Mouse (Mus musculus): ENCODE data around the gene Aimp2.

Gene Aimp2

DNA sequence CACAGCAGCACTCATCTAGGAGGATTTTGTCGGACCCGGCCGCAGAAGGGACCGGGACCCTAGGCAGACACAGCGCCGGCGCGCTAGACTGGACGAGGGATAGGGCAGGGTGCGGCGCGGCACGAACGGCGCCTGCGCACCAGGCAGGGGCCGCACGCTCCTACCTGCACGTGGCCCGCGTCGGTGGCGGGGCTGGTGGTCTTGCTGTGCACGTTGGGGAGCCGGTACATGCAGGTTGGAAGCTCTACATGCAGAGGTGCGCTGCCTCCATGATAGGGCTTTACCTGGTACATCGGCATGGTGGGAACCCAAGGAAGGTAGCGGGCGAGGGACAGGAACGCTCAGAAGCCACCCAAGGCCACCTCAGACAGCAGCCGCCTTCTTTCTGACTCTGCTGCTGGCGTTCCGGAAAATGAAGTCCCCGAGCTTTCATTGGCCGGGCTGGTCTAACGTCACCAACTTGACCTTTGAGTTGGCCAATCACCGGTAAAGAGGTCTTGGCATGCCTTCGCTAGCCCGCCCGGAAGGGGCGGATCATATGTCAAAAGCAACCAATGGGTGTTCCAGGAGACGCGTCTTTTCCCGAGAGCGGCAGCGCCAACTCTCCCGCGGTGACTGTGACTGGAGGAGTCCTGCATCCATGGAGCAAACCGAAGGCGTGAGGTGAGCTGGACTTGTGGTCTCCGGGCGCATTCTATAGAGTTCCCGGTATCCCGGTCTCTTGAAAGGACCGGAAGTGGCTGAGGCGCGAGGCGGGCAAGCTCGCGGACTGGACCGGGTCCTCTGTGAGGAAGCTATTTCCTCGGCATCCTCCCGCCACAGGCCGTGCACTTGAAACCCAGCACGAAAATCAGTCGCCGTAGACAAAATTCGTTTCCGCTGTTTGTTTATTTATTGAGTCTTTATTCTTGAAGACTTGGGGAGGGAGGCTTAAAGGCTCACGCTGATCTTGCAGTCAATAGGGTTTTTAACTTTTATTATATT is at the start of gene Aimp2, which contains the start of gene Pms2:
Gene Aimp2, minus strand, starts transcription at position 431 of the 984 bp plus-strand sequence.
Gene Pms2, plus strand, starts transcription at position 548 of the 984 bp plus-strand sequence.
- peak; percentile 85 to 86 for DNase-seq

DNA sequence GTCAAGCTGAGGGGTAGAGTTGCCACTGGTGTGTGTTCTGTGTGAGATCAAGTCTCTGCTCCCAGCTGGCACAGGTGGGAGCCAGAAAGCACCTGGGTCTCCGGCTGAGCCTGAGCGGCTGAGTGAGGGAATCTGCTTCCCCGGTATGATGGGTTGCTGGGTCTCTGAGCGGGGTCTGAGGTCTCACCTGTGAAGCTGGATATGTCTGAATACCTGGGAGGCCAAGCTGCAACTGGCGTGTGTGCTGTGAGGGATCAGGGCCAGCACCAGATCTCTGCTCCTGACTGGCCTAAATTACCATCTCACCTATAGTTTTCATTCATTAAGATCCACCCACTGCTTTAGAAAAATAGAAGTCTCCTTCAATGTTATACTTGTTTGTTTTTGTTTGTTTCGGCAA is 47.5 kb upstream of the Aimp2 start:
- no peak for DNase-seq

DNA sequence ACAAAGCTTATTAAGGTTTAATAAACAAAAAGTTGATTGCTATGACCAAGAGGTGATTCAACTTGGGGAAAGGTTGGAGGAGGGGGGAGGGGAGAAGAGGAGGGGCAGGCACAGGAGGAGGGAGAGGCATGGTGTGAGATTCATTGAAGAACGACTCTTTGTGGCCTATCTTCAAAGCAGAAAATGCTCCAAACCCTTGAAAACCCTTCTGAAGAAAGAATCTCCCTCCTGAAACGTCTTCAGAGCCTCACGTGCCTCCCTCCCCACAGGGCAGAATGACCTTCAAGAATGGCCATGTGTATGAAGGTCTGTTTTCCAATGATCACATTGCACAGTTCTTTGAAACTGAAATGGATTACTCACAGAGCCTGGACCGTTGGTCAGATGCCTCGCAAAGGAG is 40.4 kb upstream of the Aimp2 start:
- DNase-seq: no peak

DNA sequence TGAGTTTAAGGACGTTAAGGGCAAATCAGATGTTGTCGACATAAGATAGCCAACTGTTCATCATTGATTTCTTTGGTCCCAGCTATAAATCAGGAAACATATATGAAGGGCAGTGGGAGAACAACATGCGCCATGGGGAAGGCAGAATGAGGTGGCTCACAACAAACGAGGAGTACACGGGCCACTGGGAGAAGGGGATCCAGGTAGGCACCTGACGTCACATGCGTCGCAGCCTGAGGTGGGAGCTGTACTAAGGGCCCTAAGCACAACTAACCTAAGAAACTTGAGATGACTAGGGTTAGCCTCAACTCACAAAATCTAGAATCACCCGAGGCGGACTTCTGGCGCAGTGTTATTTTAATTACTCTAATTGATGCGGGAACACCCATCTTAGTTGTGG is 38.7 kb upstream of the Aimp2 start:
- DNase-seq: no peak

DNA sequence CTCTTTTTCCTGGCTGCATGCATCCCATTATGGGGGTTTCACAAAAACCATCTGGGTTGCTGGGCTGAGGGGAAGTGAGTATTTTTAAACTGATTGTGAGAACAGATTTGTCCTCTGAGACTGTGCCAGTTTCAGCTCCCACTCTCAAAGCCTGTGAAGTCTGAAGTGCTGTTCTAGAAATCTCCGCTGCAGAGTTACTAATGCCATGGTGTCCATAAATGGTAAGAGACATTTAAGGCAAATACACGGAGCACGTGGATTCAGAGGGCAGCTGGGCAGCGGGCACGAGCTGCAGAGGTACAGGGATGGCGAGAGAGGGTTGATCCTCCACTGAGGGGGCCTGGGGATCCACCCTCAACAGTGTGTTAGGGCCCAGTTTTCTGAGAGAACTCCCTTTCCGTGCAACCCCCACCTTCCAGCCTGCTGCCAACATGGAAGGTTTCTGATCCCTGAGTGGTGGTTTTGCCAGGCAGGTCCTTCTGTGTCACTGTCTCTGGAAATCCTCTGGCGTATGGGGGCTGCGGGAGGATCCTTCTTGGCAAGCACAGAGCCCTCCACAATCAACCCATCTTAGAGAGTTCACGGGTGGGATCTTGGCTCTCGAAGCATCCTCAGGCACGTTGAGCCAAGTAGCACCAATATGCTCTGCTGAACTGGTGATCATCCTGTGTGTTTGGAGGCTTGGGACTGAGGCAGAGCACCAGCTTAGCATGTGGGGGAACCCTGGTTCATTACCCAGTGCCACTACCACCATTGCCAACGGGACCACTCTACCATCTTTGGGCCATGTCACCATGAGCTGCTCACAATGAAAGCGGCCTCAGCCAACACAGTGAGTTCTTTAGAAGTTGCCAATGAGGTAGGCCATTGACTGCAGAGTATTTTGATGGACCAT is 33.8 kb upstream of the Aimp2 start:
- DNase-seq: no peak

DNA sequence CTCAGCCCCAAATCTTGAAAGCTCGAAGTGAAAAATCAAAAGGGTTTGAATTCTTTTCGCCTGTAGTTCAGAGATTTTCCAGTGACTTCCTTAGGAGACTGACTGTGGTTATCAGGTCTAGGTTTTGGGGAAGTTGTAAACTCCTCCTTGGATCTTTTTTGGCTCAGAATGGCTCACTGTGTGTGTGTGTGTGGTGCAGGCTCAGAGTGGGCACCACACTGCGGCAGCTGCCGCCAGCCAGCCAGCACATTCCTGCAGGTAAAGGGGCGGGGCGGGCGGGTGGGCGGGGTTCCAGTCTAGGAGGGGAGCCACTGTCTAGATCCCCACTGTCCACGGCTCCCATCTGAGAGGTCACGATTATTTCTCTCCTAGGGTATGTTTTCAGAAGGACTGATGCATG is 31.9 kb upstream of the Aimp2 start:
- no peak for DNase-seq

DNA sequence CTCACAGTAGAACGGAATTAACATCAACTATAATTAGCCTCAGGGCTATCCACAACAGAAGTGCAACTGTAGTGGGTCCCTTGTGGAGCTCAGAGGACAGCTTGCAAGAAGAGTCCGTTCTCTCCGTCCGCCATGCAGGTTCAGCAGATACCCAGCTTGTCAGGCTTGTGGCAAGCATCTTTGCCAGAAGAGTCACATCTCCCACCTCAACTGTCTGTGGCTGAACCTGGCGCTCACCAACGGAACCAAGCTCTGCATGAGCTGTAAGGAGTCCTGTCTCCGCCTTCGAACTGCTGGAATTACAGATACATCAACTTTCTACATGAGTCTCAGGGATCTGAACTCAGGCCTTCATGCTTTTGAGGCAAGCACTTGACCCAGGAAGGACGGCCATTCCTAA is 26.5 kb upstream of the Aimp2 start:
- no peak for DNase-seq

DNA sequence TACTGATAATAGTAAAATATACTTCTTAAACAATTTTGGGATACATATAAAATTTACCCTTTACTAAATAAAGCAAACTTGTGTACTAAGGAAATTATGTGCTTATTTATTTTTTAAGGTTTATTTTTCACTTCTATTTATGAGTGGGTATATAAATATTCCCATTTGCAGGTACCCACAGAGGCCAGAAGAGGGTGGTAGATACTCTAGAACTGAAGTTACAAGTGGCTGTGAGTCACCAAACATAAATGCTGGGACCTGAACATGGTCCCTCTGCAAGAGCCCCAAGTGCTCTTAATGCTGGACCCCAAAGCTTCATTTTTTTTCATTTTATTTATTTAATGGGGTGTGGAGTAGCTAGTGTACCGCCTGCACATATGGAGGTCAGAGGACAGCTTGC is 24.2 kb upstream of the Aimp2 start:
- no peak for DNase-seq

DNA sequence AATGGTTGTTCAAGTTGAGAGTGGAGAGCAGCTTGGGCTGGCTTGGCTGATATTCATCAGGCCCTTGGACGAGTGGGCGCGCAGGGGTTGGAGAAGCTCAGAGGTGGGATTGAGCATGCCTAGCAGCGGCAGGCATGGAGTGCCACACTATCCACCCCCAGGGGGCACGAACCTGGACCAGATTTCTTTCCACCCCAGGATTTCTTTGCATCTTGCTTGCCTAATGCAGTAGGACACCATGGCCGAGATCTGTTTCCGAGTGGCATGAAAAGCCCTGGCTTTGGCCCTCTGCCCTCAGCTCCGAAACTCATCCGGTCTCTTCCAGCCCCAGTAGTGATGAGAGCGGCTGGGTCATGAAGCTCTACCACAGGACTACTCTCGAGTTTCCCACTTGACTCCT is 23.8 kb upstream of the Aimp2 start:
- DNase-seq: no peak

DNA sequence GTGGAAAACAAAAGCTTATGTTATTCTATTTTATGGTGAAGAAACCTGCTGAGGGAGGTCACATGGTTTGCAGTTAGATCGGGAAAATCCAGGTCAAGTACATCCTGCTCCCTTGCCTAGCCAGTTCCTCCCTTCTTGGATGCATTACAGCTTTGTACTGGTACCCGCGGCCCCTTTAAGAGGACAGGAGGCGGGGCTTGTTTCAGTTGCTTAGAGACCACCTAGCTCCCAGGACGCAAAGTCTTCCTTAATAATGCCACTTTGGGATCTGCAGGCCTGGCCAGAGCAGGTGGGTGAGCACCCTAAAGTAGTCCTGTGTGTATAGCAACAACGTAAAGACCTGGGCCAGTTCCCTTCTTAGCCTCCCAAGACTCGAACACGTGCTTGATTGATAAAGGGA is 23.2 kb upstream of the Aimp2 start, which contains the start of gene Rsph10b:
Gene Rsph10b, plus strand, starts transcription at position 205 of the 400 bp plus-strand sequence.
- DNase-seq: no peak

DNA sequence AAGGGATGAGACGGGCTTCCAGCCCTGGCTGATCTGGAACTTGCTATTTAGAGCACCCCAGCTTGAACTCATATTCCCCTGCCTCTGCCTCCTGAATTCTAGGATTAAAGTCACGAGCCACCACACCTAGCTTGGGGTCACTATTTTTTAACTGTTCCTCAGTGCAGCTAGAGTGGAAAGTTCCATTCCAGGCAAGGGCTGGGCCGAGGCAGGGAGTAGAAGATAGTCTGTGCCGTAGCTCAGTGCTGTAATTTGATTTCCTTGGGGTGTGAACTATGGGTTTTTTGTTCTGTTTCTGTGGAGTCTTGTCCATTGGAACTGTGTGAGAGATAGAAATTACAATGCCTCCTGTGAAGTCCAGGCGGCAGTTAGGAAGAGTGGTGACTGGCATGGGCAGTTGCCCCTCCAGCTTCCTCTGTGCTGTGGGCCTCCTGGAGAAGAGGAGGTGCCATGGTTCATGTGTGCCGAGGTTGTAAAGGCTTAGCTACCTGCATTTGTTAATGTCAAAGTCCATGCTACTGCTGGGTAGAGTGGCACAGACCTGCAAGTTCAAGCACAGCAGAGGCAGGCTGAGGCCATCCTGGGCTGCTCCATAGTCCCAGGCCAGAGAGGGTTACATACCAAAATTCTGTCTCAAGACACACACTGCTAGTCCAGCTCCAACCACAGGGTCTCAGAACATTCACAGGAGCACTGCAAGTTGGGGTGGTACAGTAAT is 22.4 kb upstream of the Aimp2 start:
- no peak for DNase-seq

DNA sequence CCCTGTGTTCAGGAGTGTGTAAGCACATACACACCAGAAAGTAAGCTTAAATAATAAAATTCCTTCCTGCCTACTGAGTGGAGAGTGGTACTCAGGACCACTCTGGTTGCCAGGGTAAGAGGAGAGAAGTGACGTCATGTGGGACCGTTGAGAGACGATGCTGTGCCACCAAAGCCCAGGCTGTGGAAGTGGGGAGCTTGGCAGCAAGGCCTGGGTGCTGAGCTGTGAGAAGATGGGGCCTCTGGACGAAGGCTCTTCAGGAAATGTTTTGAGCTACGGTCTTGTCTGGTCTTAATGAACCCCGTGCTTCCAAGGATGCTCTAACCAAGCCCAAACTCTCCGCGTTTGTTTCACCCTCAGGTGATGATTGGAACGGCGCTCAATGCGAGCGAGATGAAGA is 21.0 kb upstream of the Aimp2 start:
- DNase-seq: no peak

DNA sequence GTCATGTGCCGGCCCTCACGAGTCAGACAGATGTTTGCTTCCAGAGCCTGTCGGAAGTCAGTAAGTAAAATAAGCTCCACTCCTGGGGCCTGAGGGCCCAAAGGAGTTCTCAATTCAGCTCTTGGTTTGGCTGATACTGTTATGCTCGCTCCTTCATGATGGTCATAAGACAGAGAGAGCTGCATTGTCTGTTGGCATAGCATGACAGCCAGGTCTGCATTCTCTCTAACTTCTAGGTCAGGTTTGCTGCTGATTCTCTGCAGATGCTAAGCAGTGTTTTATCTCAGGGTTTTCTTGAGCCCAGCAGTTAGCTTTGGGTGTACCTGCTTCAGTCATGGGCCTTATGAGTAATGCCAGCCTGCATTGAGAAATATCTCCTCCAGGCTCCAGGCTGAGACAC is 19.6 kb upstream of the Aimp2 start:
- no peak for DNase-seq

DNA sequence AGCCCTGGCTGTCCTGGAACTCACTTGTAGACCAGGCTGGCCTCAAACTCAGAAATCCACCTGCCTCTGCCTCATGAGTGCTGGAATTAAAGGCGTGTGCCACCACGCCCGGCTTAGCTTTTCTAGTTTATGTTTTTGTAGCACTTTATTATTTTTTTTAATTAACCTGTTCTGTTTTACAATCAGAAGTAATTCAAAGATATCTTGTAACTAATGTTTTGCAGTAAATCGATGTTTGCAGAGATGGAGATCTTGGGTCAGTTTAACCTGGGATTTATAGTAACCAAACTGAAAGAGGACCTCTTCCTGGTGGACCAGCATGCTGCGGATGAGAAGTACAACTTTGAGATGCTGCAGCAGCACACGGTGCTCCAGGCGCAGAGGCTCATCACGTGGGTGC is 18.2 kb upstream of the Aimp2 start, which contains the start of gene Gm42421:
Gene Gm42421, plus strand, starts transcription at position 301 of the 400 bp plus-strand sequence.
- DNase-seq: no peak

DNA sequence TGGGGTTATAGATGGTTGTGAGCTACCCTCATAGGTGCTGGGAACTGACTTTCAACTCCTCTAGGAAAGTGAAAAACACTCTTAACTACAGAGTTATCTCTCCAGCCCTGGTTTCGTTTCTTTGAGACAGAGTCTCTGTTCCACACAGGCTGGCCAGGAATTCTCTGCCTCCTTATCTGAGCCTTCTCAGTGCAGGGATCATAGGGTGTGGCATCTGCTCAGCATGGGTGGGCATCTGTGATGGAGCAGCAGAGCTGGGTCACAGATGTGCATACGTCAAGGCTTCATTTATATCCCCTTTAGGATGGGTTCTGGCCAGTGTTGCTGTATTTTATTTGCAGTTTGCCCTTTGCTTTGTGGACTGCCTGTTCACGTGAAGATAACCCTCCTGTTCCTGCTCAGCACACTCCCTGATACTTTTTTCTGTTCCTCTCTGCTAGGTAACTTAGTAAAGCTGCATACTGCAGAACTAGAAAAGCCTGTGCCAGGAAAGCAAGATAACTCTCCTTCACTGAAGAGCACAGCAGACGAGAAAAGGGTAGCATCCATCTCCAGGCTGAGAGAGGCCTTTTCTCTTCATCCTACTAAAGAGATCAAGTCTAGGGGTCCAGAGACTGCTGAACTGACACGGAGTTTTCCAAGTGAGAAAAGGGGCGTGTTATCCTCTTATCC is 15.3 kb upstream of the Aimp2 start:
- no peak for DNase-seq

DNA sequence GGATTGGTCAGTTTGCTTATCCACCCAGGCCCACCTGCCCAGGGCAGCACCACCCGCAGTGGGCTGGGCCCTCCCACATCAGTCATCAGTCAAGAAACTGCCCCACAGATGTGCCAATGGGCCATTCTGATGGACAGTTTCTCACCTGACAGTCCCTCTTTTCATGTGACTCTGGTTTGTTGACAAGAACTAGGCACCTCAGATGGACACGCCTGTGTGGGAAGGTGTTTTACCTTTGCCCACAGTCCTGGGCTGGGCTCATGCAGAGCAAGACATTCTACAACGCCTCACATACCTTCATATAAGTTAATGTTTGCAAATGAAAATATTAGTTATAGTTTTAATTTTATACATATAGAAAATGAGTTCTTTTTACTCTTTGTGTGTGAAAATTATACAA is 8.5 kb upstream of the Aimp2 start:
- DNase-seq: no peak

DNA sequence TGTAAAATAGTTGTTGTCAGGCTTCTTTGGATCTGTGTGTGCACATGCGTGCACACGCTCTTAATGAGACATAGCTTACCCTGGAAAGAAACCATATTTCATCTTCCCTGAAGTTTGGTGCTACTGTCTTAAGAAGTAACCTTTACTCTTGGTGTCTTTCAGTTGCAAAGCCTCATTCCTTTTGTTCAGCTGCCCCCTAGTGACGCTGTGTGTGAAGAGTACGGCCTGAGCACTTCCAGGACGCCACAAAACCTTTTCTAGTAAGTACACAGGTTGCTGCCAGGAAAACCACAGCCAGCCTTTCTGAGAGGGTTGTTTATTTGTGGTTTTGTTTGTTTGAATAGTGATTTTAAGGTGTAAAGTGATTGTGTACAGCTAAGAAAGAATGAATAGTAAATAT is 7.8 kb upstream of the Aimp2 start:
- peak in 1 of 2 experiments; percentile 54 for DNase-seq

DNA sequence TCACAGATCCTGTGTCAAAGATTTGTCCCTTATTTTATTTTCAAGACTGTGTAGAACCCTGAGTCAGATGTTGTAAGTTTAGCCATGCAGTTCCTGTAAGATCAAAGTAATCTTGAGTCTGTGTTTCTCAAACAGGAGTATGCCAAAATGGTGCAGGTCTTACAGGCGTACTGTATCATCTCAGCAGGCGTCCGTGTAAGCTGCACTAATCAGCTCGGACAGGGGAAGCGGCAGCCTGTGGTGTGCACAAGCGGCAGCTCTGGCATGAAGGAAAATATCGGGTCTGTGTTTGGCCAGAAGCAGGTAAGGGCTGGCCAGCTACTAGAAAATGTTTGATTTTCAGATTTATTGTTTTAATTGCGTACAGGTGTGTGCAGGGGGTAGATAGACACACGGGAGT is 6.6 kb upstream of the Aimp2 start:
- no peak for DNase-seq

DNA sequence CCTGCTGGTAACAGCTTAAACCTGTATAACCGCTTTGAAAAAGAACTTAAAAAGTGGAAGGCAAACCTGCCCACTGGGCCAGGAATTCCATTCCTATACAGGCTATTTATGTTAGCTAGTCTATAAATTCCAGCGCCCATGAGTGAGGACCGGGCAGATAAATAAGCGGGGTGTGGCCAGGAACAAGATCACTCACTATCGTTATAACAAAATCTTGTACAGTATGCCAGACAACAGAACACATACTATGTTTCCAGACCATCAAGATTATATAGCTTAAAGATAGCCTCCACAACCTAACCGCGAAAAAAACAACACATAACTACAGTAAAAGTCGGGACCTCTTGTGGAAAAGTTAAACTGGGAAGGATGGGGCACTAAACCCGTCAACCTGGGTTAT is 721 bp downstream of the Aimp2 start:
- no peak for DNase-seq

DNA sequence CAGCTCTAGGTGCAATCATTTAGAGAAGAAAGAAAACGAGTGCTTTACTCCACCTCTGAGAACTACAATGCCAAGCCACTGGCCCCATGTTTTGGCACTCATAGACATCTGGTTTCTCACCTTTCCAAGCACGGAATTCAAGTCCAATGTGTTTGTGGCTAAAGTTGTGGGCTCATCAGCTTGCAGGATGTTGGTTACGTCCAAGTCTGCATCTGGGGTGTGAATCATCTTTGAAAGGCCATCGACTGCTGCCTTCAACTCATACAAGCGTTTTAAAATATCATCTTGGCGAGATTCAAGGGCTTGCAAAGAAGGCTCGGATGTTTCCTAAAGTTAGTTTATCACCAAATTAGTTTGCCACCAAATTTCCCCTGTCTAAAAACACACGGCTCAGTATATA is 3.2 kb downstream of the Aimp2 start:
- DNase-seq: no peak

DNA sequence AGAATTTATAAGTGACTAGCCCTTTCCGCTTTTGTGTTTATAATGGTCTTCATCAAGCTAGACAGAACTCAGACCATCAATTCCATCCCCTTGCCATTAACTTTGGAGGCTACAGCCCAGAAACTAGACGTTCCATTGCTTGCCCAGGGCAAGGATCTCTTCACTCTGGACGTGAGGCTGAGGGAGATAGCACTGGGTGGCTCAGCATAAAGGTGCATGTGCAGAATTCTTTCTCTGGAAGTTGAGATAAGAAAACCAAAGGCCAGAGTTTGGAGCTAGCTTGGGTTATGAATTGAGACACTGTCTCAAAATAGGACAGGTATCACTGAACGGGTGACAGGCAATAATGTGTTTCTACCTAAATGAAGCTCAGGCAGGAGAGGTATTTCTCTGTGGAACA is 5.8 kb downstream of the Aimp2 start:
- DNase-seq: no peak

DNA sequence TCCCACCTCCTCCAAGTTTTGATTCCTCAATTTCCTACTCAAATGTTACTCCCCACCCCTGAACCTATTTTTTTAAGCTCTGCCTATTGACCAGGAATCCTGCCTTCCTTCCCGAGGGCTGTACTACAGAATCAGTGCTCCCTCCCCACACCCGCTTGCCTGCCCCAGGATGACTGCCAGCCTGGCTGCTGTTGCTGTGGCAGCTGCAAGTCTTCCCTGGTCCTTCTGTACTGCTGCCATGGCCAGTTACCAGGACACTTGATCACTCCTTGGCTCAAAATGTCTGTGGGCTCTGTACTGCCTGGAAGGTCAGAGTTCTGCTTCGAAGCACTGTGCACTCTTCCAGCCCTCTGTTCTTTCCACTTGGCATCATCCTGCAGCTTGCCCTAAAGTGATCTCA is 7.5 kb downstream of the Aimp2 start:
- DNase-seq: no peak

All from spleen, adult 18-20 months (tissue).